Mouse (Mus musculus) T-cell, adult 2 months (primary cell): ENCODE results near the gene Itk.
A peak's percentile ranks its signal among the peaks of the same experiment; 100 is the strongest.

Experiments
- DNase-seq: peaks from one replicate; pipeline ENCODE4 v3.0.0; 2022; ENCODE audit warnings: low spot score

Itk gene

DNA sequence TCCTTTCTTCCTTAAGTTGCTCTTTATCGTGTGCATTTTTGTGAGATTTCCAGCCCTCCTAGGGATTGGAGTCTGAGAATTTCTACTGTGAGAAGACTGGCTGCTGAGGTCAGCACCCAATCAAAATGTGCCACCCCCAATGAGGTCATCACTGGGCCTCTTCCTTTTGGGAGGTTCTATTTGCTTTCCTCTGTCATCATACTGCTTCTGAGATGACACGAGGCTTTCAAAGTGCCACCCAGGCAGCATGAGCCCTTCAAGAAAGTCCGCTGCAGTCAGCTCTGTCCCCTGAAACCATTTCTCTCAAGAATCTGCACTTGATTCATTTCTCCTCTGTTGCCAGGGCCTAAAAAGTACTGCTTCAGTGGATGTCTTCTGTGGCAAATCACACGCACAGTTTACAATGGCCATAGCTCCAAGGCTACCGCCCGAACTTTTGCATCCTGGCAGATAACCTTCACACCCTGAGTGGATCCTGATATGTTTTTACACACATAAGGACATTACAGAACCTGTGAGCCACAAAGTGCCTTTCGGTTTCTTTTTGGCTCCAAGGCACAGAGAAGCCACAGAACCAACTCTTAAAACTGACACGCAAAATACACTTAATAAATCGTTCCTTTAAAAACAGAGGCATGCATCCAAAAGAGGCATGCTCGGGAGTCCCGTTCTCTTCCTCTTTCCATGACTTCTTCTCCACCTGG is 80.9 kb downstream of the Itk start:
- peak; percentile 81 for DNase-seq

DNA sequence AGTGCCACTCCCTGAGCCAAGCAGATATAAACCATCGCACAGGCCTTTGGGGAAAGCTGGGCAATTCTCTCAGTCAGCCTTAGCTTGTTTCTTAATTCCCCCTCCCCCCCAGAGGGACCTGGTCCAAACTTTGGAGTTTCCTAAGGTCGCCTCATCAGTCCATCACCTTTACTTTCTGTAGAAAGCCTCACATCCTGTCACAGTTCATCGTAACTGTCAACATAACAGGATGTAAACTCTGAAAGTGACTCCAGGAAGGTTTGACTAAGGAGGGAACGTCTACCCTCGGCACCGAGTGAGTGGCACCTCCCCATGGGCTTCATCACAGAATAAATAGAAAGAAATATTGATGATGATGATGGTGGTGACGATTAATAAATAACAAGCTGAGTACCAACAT is 81.5 kb downstream of the Itk start:
- peak; percentile 74 for DNase-seq

DNA sequence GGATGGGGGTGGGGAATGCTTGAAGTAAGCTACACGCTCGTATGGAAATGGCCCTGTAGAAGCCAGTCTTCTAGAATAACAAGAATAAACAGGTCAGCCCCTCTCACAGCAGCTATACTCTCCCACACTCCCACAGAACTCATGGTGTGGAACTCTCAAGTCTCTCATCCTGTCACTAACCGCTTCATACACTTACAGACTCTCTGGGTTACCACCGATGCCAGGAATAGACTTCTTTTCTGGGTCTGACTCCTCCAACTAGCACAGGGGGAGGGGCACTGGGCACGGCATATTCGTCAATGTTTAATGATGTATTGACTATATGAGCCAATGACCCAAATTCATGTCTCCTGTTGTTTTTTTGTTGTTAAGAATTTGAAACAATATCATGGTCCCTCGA is 82.5 kb downstream of the Itk start:
- peak; percentile 41 for DNase-seq

DNA sequence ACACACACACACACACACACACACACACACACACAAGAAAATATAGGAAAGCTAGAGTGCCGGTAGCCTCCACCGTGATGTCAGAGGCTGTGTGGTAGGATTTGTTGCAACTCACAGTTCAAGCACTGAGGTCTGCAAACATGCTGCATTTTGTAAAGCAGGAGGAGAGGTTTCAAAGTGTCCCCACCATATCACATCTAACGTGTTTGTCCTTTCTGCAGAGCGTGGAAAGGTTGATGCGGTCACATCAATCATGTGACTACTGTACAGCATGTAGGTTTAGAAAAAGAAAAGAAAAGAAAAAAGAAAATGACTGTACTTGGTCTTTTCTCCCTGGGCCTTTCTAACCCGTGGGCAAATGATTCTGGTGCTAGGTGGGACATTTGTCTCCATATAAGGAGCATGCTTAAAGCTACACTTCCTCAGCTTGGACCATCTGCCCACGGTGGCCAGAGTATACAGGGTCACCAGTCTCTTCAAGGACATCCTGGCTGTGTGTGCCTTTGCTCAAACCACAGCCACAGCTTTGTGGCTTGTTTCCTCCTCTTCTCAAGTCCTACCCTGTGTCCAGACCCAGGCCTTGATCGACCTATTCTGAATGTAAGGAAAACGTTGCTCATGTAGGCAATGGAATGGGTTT is 83.3 kb downstream of the Itk start:
- DNase-seq: no peak

DNA sequence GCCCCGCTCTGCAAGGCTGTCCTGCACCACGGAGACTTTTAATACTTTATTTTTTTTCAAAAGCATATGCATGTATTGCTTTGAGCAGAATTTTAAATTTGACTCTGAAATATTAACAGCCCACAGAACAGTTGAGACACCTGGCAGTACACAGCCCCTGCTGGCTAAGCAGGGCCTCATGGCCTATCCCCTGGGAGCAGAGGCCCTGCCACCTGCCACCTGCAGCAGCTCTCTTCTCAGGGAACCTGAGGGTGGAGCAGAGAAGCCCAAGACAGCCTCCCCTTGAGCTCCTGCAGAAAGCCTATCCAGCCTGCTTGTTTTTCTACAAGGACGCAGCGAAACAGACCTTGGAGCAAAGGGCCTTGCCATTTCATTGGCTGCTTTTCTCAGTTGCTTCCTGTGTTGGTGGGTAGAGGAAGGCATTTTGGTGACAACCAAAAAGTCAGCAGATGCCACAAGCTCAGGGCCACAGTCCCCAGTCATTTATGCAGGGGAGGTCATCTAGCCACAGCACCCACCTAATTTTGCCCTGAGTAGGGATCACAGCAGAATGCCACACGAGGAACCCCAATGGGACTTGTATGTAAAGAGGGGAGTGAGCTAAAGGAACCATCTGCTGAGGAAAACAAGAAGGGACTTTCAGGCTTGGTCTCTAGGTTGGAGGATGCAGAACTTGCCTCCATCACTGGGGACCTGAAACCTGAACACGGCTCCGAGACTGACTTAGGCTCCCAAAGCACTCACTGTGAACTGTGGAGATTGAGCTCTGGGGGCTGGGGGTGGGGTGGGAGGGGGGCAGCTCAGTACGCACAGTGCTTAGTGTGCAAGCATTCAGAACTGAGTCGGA is 84.2 kb downstream of the Itk start:
- peak; percentile 62 for DNase-seq

DNA sequence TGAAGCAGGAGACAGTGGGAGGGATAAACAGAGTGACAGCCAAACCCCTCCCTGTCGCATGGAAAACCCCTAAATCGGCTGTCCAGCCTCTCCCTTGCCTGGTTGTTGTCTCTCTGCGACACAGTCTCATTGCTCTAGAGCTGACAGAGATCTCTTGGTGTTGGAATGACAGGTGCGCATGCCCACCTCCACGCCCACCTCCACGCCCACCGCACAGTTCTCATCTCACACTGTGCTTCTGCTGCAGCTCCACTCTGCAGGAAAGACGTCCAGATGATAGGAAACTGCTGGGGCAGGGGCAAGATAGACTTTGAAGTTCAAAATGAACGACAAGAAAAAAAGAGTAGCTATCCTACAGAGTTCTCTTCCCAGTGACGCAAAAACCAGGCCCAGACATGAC is 85.2 kb downstream of the Itk start:
- no peak for DNase-seq

DNA sequence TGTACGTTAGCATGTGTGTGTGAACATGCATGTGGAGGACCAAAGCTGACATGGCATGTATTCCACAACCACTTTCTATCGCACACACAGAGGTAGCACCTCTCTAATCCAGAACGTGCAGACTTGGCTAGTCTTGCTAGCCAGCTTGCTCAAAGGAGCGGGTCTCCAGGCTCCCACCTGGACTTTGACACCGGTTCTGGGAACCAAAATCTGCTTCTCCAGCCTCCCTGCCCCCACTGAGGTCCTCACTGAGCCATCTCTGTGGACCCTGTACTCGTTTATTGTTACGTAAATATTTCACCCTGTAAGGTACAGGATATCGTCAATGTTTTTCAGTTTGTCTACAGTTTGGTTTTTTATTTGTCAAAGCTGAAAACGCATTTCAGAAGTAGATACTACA is 86.8 kb downstream of the Itk start:
- no peak for DNase-seq

DNA sequence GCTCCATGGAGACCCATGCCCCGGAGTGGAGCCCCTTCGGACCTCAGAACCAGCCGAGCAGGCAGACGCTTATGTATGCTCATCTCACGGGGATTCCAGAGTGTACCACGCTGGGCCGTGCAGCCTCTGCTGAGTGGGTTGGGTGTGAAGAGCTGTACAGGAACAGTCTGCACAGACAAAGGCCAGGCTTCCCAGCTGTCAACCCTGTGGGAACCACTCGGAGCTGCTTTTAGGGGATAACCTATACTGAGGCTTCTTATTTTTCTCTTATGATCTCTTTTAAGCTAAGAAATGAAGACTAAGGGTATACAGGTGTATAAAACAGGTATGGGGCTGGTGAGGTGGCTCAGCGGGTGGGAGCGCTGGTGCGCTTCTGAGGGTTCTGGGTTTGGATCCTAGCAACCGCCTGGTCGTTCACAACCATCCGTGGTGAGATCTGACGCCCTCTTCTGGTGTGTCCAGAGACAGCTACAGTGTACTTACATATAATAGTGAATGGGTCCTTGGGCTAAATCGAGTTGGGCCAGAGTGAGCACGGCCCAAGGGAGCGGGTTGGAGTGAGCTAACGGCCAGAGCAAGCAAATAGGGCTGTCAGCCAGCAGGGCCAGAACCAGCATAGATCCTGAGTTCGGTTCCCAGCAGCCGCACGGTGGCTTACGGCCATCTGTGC is 87.6 kb downstream of the Itk start:
- no peak for DNase-seq

DNA sequence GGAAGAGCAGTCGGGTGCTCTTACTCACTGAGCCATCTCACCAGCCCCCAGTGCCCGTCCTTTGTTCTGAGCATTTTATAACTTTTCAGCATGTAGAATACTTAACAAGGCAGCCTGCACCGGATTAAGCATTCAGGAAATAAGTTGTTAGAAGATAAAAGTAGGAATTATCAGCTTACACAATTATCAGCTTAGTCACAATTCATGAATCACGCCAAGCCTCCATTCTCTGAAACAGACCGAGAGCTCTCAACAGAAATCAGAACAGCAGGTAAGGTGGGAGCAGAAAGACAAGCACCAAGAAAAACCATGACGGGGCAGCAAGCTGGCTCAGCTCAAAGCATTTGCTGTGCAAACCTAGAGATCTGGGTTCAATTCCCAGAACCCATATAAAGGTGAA is 89.4 kb downstream of the Itk start:
- no peak for DNase-seq

DNA sequence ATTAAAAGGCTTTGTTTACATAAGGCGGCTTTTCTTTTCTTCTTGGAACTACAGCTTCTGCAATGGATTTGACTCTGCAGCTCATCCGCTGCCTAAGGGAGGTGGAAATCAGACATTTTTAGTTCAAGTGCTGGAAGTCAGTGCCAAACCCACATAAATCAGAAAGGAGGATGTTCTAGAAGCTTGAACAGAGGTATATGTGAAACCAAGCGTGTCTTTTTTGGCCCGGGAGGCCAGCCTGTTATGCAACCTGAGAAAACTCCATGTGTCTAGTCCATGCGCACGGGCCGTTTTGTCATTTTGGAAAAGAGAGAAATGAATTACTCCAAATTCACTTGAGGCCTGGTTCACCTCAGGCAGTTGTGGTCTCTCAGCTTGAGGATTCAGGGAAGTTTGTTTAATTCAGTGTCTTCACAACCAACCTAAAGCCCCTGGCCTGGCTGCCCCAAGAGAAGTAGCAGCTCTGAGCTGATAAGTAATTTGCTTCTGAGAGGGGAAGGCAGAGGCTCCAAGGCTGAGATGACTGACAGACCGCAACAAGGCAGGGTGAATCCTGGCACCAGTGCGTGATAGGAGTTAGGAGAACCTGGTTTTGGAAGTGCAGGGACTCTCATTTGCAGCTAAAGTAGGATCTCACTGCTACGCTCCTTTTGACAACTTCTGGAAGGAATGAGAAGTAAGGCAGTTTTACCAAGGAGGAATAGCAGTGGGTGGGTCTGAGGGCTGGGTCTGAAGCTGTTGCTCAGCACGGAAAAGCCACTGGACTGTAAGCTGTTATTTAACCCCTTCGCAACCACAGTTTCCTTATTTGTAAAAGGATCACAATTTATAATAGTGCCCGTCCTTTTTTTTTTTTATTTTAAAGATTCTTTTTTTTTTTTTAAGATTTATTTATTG is 90.2 kb downstream of the Itk start:
- peak; percentile 55 for DNase-seq

DNA sequence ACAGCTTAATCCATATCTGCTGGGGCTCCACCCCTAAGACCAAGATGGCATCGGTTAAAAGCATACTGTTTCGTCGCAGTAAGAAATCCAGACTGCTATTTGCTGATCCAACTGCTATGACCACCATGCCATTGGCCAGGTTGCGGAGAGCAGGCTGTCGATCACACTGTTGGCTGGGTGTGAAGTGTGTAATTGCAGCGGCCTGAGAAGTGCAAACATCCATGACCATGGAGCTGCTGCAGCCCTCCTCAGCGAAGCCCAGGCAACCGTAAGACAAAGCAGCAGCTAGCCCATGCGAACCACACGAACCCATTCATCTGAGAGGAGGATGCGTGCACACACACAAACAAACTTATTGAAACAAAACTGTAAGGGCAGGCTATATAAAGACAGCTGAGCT is 94.9 kb downstream of the Itk start:
- no peak for DNase-seq

DNA sequence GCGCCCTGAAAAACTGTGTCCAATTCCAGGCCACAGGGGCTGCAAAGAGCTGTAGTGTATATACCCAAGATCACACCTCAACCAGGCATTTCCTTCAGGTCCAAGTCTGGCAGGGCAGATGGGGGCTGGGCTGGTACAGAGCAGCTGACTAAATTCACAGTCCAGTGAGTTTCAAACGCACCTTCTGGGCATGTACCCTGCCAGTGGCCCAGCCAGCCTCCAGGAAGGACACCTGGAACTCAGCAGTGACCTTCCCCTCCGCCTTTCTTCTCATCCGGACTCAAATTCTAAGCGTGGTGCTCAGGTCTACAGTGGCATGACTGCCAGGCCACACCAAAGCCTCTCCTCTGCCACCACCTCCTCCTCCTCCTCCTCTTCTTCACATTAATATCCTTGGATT is 95.8 kb downstream of the Itk start:
- DNase-seq: no peak

DNA sequence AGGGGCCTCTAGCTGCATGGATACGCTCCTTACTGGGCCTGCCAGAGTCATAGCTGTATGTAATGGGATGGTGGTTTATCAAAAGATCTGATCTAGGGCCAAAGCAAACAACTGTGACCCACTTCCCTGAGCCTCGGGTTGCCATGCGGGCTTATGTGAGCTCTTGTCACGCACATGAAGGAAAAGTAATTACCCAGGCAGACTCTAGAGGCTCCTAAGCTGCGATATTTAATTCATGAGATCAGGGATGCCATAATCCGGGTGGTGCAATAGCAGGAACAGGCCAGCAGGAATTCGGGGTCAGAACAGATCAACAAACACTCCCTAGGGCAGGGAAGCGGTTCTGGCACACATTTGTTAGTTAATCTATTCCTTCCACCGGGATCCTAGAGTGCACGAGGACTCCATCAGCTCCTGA is 98.3 kb downstream of the Itk start:
- DNase-seq: no peak

DNA sequence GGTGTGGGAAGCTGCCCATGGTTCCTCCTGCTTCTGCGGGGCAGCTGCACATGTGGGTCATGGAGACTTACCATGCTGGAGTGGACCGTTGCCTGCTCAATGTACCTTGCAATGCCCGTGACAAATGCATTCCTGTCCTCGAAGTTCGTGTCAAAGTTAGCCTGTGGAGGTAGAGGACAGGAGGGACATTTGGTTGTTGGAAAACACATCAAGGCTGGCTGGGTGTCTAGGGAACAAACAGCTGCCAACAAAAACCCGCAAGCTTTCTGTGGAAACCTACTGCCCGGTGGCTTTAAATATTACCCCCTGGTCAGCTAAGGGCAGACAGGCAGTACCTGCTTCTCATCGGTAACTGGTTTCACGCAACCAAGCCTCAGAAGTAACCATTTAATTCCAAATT is 99.8 kb downstream of the Itk start:
- DNase-seq: no peak

DNA sequence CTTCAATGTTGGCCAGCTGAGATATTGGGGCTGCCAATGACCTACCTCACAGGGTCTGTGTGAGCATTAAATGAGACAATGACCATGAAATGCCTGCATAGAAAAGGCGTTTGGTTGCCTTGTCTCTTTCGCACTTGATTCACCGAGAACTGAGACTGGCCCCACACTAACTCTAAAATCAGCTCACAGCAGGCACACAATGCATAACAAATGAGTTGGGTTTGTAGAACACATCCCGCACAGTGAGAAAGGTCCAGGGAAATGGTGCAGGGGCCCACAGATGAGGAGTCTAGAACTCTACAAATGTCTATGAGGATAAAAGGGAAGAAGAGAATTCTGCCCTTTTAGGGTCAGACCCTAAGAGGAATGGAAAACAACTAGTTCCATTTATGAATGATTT is 100.3 kb downstream of the Itk start:
- DNase-seq: no peak

DNA sequence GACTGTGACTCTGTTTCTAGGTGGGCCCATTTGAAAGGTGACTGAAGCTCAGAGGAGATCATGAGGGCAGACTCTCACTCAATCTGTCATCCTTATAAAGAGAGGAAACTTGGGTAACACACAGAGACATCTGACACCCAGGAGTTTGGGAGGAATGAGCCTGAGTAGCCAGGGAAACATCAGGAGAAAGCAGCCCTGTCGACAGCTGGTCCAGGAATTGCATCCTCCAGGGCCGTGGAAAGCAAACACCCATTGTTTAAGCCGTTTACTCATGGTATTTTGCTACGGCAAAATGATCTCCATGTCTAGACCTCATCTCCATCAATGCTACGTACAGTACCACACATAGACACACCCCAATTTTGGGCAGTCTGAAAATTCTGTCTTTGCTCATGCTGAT is 101.2 kb downstream of the Itk start:
- DNase-seq: no peak

DNA sequence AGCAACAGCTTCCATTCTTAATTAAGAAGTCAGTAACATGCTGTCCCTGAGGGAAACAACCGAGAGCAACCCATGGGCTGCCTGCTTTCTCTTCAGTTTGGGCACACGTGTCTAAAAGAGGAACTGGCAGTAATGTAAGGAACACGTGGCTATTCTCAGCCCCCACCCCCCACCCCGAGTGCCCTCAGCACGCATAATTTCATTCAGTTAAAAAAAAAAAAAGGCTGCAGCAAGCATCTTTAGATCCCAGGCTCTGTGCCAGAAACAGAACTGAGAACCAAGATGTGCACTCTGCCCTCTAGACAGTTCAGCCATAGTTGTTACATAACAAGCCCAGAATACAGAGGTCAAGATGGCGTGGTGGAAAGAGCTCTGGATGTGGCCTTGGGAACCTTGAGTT is 102.5 kb downstream of the Itk start:
- no peak for DNase-seq

DNA sequence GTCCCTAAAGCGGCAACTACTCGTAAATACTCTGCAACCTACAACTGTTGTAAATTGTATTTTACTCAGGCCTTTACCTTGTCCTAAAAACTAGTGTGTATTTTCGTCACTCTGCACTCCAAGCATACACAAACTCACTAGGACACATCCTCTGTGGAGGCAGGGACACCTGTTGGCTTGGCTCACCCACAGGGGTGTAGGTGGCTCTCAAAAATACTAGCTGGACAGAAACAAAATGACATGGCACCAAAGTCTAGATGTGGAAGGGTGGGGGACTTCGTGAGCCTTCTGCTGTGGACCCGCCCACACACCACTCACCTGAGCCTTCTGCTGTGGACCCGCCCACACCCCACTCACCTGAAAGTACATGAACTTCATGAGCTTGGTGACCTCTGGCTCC is 105.5 kb downstream of the Itk start:
- no peak for DNase-seq

DNA sequence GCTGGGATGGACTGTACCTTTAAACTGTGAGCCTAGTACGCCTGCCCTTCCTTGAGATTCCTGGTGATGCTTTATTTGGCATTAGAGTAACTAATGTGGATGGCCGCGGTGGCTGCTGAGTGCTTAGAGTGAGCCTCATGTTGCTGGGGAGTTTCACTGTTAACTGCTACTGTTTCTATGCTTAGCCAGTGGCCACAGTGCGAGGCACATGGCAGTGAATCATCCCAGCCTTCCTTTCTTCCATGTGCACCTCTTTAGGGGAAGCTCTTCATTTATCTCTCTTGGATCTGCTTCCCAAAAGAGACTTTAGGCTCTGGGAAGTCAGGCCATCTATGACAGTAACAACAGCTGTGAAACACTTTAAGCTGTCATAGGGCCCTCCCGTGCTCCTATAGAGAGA is 106.7 kb downstream of the Itk start:
- no peak for DNase-seq

DNA sequence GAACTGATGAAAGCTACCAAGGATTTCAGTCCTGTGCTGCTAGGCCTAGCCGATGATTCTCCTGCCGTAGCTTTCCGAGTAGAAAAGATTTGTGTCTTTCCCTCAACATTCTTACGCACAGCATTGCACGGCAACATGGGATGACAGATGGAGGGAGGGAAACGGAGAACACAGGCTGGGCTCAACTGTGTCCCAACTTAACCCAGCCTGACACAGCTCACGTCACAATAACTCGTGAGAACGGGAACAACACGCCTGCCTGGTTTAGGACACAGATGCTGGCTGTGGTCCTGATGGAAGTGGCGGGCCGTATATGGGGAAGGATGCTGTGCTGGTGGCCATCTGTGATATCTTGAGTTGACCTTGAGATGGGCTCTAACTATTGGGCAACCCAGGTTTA is 110.6 kb downstream of the Itk start:
- no peak for DNase-seq

DNA sequence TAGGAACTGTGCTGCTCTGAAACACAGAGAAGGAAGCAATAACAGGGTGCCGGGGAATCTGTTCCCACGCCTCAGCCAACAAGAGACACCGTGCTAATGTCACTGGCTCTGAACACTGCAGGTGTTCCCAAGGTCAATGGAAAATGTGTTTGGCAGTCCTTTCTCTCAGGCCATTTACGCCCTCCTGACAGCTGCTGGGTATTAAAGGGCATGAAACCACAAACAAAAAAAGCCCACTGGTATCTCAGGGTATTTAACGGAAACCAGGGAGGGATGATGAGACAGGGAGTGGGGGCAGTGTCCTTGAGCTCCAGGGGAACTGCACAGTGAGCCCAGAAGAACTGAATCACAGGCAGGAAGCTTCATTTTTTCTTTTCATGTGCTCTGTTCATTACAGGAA is 111.2 kb downstream of the Itk start:
- DNase-seq: no peak

DNA sequence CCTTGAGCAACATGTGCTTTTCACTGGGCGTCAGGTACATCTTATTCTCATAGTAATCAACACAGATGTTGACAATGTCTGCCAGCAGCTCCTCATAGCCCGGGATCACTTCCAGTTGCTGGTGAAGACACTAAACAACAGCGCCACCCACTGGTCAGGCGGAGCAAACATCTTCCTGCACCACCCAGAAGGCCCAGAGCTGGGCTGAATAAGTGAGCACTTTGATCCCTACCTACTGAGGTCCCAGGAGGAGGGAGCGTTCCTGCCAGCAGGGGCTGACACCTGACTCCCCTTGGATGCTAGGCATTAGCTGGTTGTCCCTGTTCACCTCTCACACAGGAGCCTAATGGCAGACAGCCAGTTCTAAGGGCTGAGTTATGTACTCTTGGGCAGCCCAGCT is 112.5 kb downstream of the Itk start:
- peak; percentile 54 for DNase-seq
